Mouse (Mus musculus) adipose tissue, adult 10 weeks (tissue): ENCODE measurements around the gene Amph. TPM values are rescaled to one million over a fixed set of nuclear protein-coding genes. Genes with fewer than 3 reads are reported as not detected.

Source experiments
- polyA plus RNA-seq: library from polyadenylated mRNA; stranded (reverse); fragments of 350-450 nt; fragmentation: Illumina TruSeq; extraction: RNeasy Lipid Tissue Mini Kit (QIAGEN cat#74804); gene quantifications from one replicate; pipeline ENCODE4 v1.2.3, GENCODE M21; 2014; ENCODE audit warnings: low read depth, low replicate concordance

Gene Amph
- polyA plus RNA-seq: 0.94 TPM

DNA sequence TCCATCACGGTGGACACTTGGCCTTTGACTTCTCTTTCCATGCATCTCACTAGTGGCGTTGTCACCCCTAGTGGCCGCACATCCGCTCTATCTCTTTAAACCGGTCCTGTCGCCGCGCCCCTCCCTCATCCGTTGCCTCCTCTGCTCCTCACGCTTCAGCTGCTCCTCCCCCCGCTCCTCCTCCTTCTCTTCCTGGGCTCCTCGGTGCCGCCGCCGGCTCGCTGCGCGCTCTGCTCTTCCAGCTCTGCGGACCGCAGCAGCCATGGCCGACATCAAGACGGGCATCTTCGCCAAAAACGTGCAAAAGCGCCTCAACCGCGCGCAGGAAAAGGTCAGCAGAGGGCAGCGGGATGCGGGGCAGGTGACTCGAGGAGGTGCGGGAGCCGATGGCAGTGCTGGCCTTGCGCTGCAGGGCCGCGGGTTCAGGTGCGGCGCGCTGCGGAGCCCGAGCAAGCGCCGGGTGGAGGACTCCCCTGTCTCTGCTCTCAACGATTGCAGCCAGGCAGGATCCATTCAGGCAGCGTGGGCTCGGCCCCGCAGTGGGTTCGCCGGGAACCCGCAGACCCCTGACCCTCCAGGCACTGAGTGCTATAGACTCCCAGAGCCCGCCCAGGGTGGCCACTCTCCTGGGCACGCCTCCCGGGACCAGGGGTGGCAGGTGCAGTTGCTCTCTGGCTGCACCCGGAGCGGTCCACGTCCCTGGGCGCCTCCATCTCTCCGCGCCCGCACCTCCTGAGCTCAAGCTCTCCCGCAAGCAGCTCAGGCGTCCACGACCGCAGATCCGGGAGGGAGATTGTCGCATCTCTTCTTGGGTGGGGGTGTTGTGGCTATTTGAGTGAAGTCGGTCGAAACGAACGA is at the start of gene Amph:
TSS of gene Amph (plus strand) at position 35 of the 858 bp plus-strand sequence.

Other genes with a start within 250 kb of the Amph start
- 51.1 TPM for gene Vps41, start 230.9 kb upstream of the Amph start, polyA plus RNA-seq